7 mouse cellular contexts compared by ENCODE assay signal in genomic region chr4:154996572-154997154, GRCm38 (mm10). TPM values are rescaled to one million over a fixed set of nuclear protein-coding genes. Genes with fewer than 3 reads are reported as not detected.
DNase-seq lines count a peak whose midpoint lies in the region; ATAC-seq and TF ChIP-seq lines count a peak whose summit lies in the region.

No protein-coding gene starts in this region.

- H3K27ac ChIP-seq in intestine, embryonic 15.5 days, result no peak overlapping the region
- H3K27ac ChIP-seq in intestine, embryonic 16.5 days (ENCODE audit: low read length), result no peak overlapping the region
- no peak overlapping the region for H3K27ac ChIP-seq in heart, postnatal 0 days (ENCODE audit: low read depth)
- H3K27ac ChIP-seq in midbrain, embryonic 14.5 days (replicated peaks; ENCODE audit: low read depth, low read length), result 0 out of 2 replicates have a peak overlapping the region, but pooled peaks have one; percentile 20

- DNase-seq in brain, embryonic 14.5 days (ENCODE audit: low read depth), result peak; percentile 48
- DNase-seq in heart, postnatal 0 days (ENCODE audit: low spot score), result peak; percentile 20
- peak; percentile 48 for DNase-seq in midbrain, embryonic 14.5 days
- DNase-seq in left cerebral cortex, postnatal 10 days (ENCODE audit: extremely low spot score in 1 of 2, low spot score in 2 of 2), result no peak
- DNase-seq in layer of hippocampus, adult 9-10 months (ENCODE audit: low spot score), result no peak

- intact Hi-C loops in left cerebral cortex, postnatal 10 days (cut with DNase I), result no loop called here

- H3K4me2 ChIP-seq in intestine, embryonic 15.5 days (replicated peaks), result no peak overlapping the region
- H3K4me2 ChIP-seq in intestine, embryonic 16.5 days (ENCODE audit: low read depth, low read length), result no peak overlapping the region
- H3K4me2 ChIP-seq in heart, postnatal 0 days (ENCODE audit: low read depth, low read length), result no peak overlapping the region
- no peak overlapping the region for H3K4me2 ChIP-seq in midbrain, embryonic 14.5 days (ENCODE audit: low read length)

- no peaks in the 10 kb centered on the region for H3K27me3 ChIP-seq in intestine, embryonic 15.5 days (replicated peaks)
- H3K27me3 ChIP-seq in intestine, embryonic 16.5 days (replicated peaks; ENCODE audit: control insufficient read depth, insufficient read depth, low read length), result no peaks in the 10 kb centered on the region
- H3K27me3 ChIP-seq in heart, postnatal 0 days (ENCODE audit: control insufficient read depth, insufficient read depth, low read length), result 0 out of 2 replicates have a peak, but pooled peaks cover 3% of the 10 kb centered on the region
- no peaks in the 10 kb centered on the region for H3K27me3 ChIP-seq in midbrain, embryonic 14.5 days (ENCODE audit: control insufficient read depth, insufficient read depth, low read length)

- no peak for TF ChIP-seq POLR2A in brain, embryonic 14.5 days (IDR thresholded peaks at IDR 0.05; ENCODE audit: borderline replicate concordance, extremely low read depth, insufficient read depth, insufficient read length, poor library complexity, severe bottlenecking)

- WGBS in intestine, embryonic 15.5 days, result 41% methylated on average over 8 of the region's 8 CpGs
- 43% methylated on average over 8 of the region's 8 CpGs for WGBS in intestine, embryonic 16.5 days
- WGBS in heart, postnatal 0 days, result 38% methylated on average over 8 of the region's 8 CpGs
- WGBS in midbrain, embryonic 14.5 days, result 27% methylated on average over 8 of the region's 8 CpGs

- no peak for TF ChIP-seq EP300 in heart, postnatal 0 days (IDR thresholded peaks at IDR 0.05; ENCODE audit: low read depth)

- H3K9ac ChIP-seq in intestine, embryonic 15.5 days, result no peak overlapping the region
- H3K9ac ChIP-seq in intestine, embryonic 16.5 days (ENCODE audit: low read depth, low read length), result no peak overlapping the region
- no peak overlapping the region for H3K9ac ChIP-seq in heart, postnatal 0 days (replicated peaks; ENCODE audit: low read depth, low read length)
- H3K9ac ChIP-seq in midbrain, embryonic 14.5 days (replicated peaks; ENCODE audit: low read length), result no peak overlapping the region

- TF ChIP-seq CTCF in brain, embryonic 14.5 days (IDR thresholded peaks at IDR 0.05; ENCODE audit: borderline replicate concordance, extremely low read depth, insufficient read depth, insufficient read length), result peak; percentile 17; the same call in 1 of the 2 replicates
- TF ChIP-seq CTCF in heart, postnatal 0 days (IDR thresholded peaks at IDR 0.05; ENCODE audit: low read depth), result 0 out of 2 replicates have a peak, but pooled peaks have one; percentile 14

- H3K9me3 ChIP-seq in intestine, embryonic 15.5 days, result no peaks in the 10 kb centered on the region
- H3K9me3 ChIP-seq in intestine, embryonic 16.5 days (ENCODE audit: control insufficient read depth, low read length), result no peaks in the 10 kb centered on the region
- H3K9me3 ChIP-seq in heart, postnatal 0 days (replicated peaks; ENCODE audit: control insufficient read depth, low read length), result no peaks in the 10 kb centered on the region
- no peaks in the 10 kb centered on the region for H3K9me3 ChIP-seq in midbrain, embryonic 14.5 days (ENCODE audit: control insufficient read depth, low read length)

- no peaks in the 10 kb centered on the region for H3K36me3 ChIP-seq in intestine, embryonic 15.5 days
- H3K36me3 ChIP-seq in intestine, embryonic 16.5 days (ENCODE audit: control insufficient read depth, insufficient read depth, low read length), result peaks cover 3% of the 10 kb centered on the region; the same call in 1 of the 2 replicates
- H3K36me3 ChIP-seq in heart, postnatal 0 days (replicated peaks; ENCODE audit: control insufficient read depth, insufficient read depth, low read length), result no peaks in the 10 kb centered on the region
- H3K36me3 ChIP-seq in midbrain, embryonic 14.5 days (ENCODE audit: control insufficient read depth, insufficient read depth, low read length), result no peaks in the 10 kb centered on the region

- no peaks in the 10 kb centered on the region for H3K4me1 ChIP-seq in intestine, embryonic 15.5 days (replicated peaks)
- no peaks in the 10 kb centered on the region for H3K4me1 ChIP-seq in intestine, embryonic 16.5 days (ENCODE audit: control insufficient read depth, insufficient read depth, low read length)
- H3K4me1 ChIP-seq in heart, postnatal 0 days (ENCODE audit: control insufficient read depth, insufficient read depth), result no peaks in the 10 kb centered on the region
- H3K4me1 ChIP-seq in midbrain, embryonic 14.5 days (ENCODE audit: control insufficient read depth, insufficient read depth, low read length), result peaks cover 9% of the 10 kb centered on the region

- ATAC-seq in intestine, embryonic 15.5 days, result peak; percentile 48; the same call in 1 of the 2 replicates
- no peak; the same call in 1 of the 2 replicates for ATAC-seq in intestine, embryonic 16.5 days
- no peak for ATAC-seq in heart, postnatal 0 days (ENCODE audit: insufficient read depth, low read depth)
- no peak for ATAC-seq in midbrain, embryonic 14.5 days (ENCODE audit: low FRiP score, low TSS enrichment)

- H3K4me3 ChIP-seq in intestine, embryonic 15.5 days (replicated peaks), result no peak overlapping the region
- H3K4me3 ChIP-seq in intestine, embryonic 16.5 days (ENCODE audit: low read length), result no peak overlapping the region
- H3K4me3 ChIP-seq in heart, postnatal 0 days (ENCODE audit: low read depth, low read length), result no peak overlapping the region
- no peak overlapping the region for H3K4me3 ChIP-seq in midbrain, embryonic 14.5 days (replicated peaks; ENCODE audit: low read depth, low read length)

RNA-seq across cellular contexts. Expression of gene Pank4, which starts 32.7 kb away (rescaled TPM):
- 34.2 and 36.1 TPM in 2 replicates for polyA plus RNA-seq in intestine, embryonic 15.5 days (2015; fragmentation: Nextera tagmentation; extraction: Ambion mirVana)
- polyA plus RNA-seq in intestine, embryonic 16.5 days (2015; fragmentation: Nextera tagmentation; extraction: Ambion mirVana), result 32.4 and 34.2 TPM in 2 replicates
- 68.0 and 95.5 TPM in 2 replicates for polyA plus RNA-seq in brain, embryonic 14.5 days (2012; rRNA removed)
- total RNA-seq in heart, postnatal 0 days (2014; rRNA removed; ENCODE audit: low replicate concordance), result 45.6 and 62.0 TPM in 2 replicates
- polyA plus RNA-seq in heart, postnatal 0 days (2015; fragmentation: Nextera tagmentation; extraction: Ambion mirVana), result 27.4 and 30.6 TPM in 2 replicates
- 30.6 and 38.8 TPM in 2 replicates for polyA plus RNA-seq in midbrain, embryonic 14.5 days (2014; fragmentation: Nextera tagmentation; extraction: Ambion mirVana)
- total RNA-seq in left cerebral cortex, postnatal 10 days (2021), result 10 to 100 TPM; 30.6 to 31.9 TPM

RNA-seq across cellular contexts. Expression of gene Hes5, which starts 35.9 kb away (rescaled TPM):
- polyA plus RNA-seq in intestine, embryonic 15.5 days (2015; fragmentation: Nextera tagmentation; extraction: Ambion mirVana), result 1.8 and 2.5 TPM in 2 replicates
- polyA plus RNA-seq in intestine, embryonic 16.5 days (2015; fragmentation: Nextera tagmentation; extraction: Ambion mirVana), result 1.3 and 1.4 TPM in 2 replicates
- polyA plus RNA-seq in brain, embryonic 14.5 days (2012; rRNA removed), result 76.0 and 114 TPM in 2 replicates
- not detected in 2 replicates for total RNA-seq in heart, postnatal 0 days (2014; rRNA removed; ENCODE audit: low replicate concordance)
- polyA plus RNA-seq in heart, postnatal 0 days (2015; fragmentation: Nextera tagmentation; extraction: Ambion mirVana), result not detected in 2 replicates
- 111 and 123 TPM in 2 replicates for polyA plus RNA-seq in midbrain, embryonic 14.5 days (2014; fragmentation: Nextera tagmentation; extraction: Ambion mirVana)
- total RNA-seq in left cerebral cortex, postnatal 10 days (2021), result 10 to 100 TPM; 33.3 to 61.6 TPM

RNA-seq across cellular contexts. Expression of gene Plch2, which starts 59.9 kb away (rescaled TPM):
- 19.9 and 21.2 TPM in 2 replicates for polyA plus RNA-seq in intestine, embryonic 15.5 days (2015; fragmentation: Nextera tagmentation; extraction: Ambion mirVana)
- 19.8 and 22.9 TPM in 2 replicates for polyA plus RNA-seq in intestine, embryonic 16.5 days (2015; fragmentation: Nextera tagmentation; extraction: Ambion mirVana)
- 33.7 and 37.6 TPM in 2 replicates for polyA plus RNA-seq in brain, embryonic 14.5 days (2012; rRNA removed)
- total RNA-seq in heart, postnatal 0 days (2014; rRNA removed; ENCODE audit: low replicate concordance), result 0.15 TPM in 1 of 2 replicates, not detected in the other
- polyA plus RNA-seq in heart, postnatal 0 days (2015; fragmentation: Nextera tagmentation; extraction: Ambion mirVana), result 0.05 and 0.30 TPM in 2 replicates
- polyA plus RNA-seq in midbrain, embryonic 14.5 days (2014; fragmentation: Nextera tagmentation; extraction: Ambion mirVana), result 12.1 and 13.0 TPM in 2 replicates
- total RNA-seq in left cerebral cortex, postnatal 10 days (2021), result 10 to 100 TPM; 33.3 to 41.2 TPM

Comparison
In these comparisons a context has a peak if more than half of its experiments do, and no peak if none do; other contexts are left out.
1. DNase-seq: peak in brain, embryonic 14.5 days (single experiment), heart, postnatal 0 days (single experiment) and midbrain, embryonic 14.5 days (single experiment); none in left cerebral cortex, postnatal 10 days (0 of 2) and layer of hippocampus, adult 9-10 months (single experiment).
2. RNA of gene Hes5, which starts 35.9 kb away (polyA plus RNA-seq): 111 to 123 TPM in midbrain, embryonic 14.5 days and 76.0 to 114 TPM in brain, embryonic 14.5 days; 1.8 to 2.5 TPM in intestine, embryonic 15.5 days, 1.3 to 1.4 TPM in intestine, embryonic 16.5 days and not detected in heart, postnatal 0 days; every median in the first group is over 10 times any median in the second.
3. RNA of gene Plch2, which starts 59.9 kb away (polyA plus RNA-seq): 33.7 to 37.6 TPM in brain, embryonic 14.5 days, 19.9 to 21.2 TPM in intestine, embryonic 15.5 days, 19.8 to 22.9 TPM in intestine, embryonic 16.5 days and 12.1 to 13.0 TPM in midbrain, embryonic 14.5 days; 0.05 to 0.30 TPM in heart, postnatal 0 days; every median in the first group is over 10 times any median in the second.